Mouse (Mus musculus) neutrophil, adult 5-6 weeks (primary cell): ENCODE measurements around the gene Kri1. TPM values are rescaled to one million over a fixed set of nuclear protein-coding genes. Genes with fewer than 3 reads are reported as not detected.
A peak's percentile ranks its signal among the peaks of the same experiment; 100 is the strongest.

Experiments
- ATAC-seq: fragments of 151-379, 151-347 bp; 2 replicates; pipeline ENCODE4 v1.8.0; 2017; ENCODE audit warnings: mild to moderate bottlenecking, moderate TSS enrichment; ENCODE audit not compliant: insufficient number of reproducible peaks, poor library complexity, low FRiP score, severe bottlenecking; ENCODE audit errors: extremely low read depth
- total RNA-seq: library from RNA; stranded (forward); fragments of 200-1000 nt; gene quantifications from 2 replicates; pipeline ENCODE4 v1.2.3, GENCODE M21; 2017

The Kri1 gene
- total RNA-seq, 1 experiment from 2014 or later, result 175 TPM

- no peak for ATAC-seq
These were observed 37.3 kb downstream of the Kri1 start for GRCm38 (mm10) chr9:21250509-21250908.

GRCm38 (mm10) chr9:21249629-21250508, 37.9 kb downstream of the Kri1 start:
- ATAC-seq, result no peak

- ATAC-seq, result no peak
These were observed 39.4 kb downstream of the Kri1 start, which contains the start of gene S1pr5 for GRCm38 (mm10) chr9:21248326-21248725. S1pr5 (minus strand) TSS chr9:21248443.

- no peak for ATAC-seq
These were observed 41.4 kb downstream of the Kri1 start for GRCm38 (mm10) chr9:21246342-21246741.

GRCm38 (mm10) chr9:21245113-21245487, 42.7 kb downstream of the Kri1 start:
- ATAC-seq, result no peak

- no peak for ATAC-seq
These were observed 43.2 kb downstream of the Kri1 start for GRCm38 (mm10) chr9:21244428-21245112.

- ATAC-seq, result no peak
These were observed 43.8 kb downstream of the Kri1 start for GRCm38 (mm10) chr9:21243826-21244427.

- peak; percentile 78 for ATAC-seq
These were observed 46.4 kb downstream of the Kri1 start for GRCm38 (mm10) chr9:21241343-21241742.

GRCm38 (mm10) chr9:21239465-21239848, 48.3 kb downstream of the Kri1 start:
- ATAC-seq, result no peak

GRCm38 (mm10) chr9:21238733-21239464, 48.9 kb downstream of the Kri1 start, which contains the start of gene Keap1:
Keap1 (minus strand) TSS chr9:21239361.
- peak; percentile 30 for ATAC-seq

GRCm38 (mm10) chr9:21238004-21238732, 49.6 kb downstream of the Kri1 start:
- no peak for ATAC-seq

- peak; percentile 38; the same call in 1 of the 2 replicates for ATAC-seq
These were observed 50.3 kb downstream of the Kri1 start for GRCm38 (mm10) chr9:21237368-21238003.

- no peak for ATAC-seq
These were observed 50.8 kb downstream of the Kri1 start for GRCm38 (mm10) chr9:21236991-21237367.

GRCm38 (mm10) chr9:21235341-21235740, 52.4 kb downstream of the Kri1 start:
- 0 out of 2 replicates have a peak, but pooled peaks have one; percentile 14 for ATAC-seq

- ATAC-seq, result no peak
These were observed 54.0 kb downstream of the Kri1 start for GRCm38 (mm10) chr9:21233805-21234204.

GRCm38 (mm10) chr9:21233366-21233765, 54.4 kb downstream of the Kri1 start:
- no peak for ATAC-seq

- no peak for ATAC-seq
These were observed 54.9 kb downstream of the Kri1 start for GRCm38 (mm10) chr9:21232867-21233266.

- ATAC-seq, result no peak
These were observed 56.2 kb downstream of the Kri1 start for GRCm38 (mm10) chr9:21231551-21231950.
